Mouse (Mus musculus): Measurements from ENCODE around the gene Brwd1. TPM values are rescaled to one million over a fixed set of nuclear protein-coding genes. Genes with fewer than 3 reads are reported as not detected.
"Not testable (repeated sequence)": the region's sequence is repeated elsewhere in the genome, so short reads cannot be mapped to it uniquely, and the experiment has no call there.

Gene Brwd1
- polyA plus RNA-seq, 1 experiment from 2014 or later, result 130 TPM

- no peak overlapping the region for H3K27ac ChIP-seq (replicated peaks)
- WGBS, result 66% methylated on average over 5 of the region's 5 CpGs
- H3K9me3 ChIP-seq, result no peaks in the 10 kb centered on the region
- H3K27me3 ChIP-seq (replicated peaks; ENCODE audit: low read depth, poor library complexity, severe bottlenecking), result no peaks in the 10 kb centered on the region
- H3K36me3 ChIP-seq (replicated peaks), result peaks cover 100% of the 10 kb centered on the region
- DNase-seq (ENCODE audit: low spot score), result peak; percentile 37
- H3K4me1 ChIP-seq, result no peaks in the 10 kb centered on the region
- H3K4me3 ChIP-seq, result no peak overlapping the region
These were observed 38.2 kb downstream of the Brwd1 start for GRCm38 (mm10) chr16:96044096-96044495.

DNA sequence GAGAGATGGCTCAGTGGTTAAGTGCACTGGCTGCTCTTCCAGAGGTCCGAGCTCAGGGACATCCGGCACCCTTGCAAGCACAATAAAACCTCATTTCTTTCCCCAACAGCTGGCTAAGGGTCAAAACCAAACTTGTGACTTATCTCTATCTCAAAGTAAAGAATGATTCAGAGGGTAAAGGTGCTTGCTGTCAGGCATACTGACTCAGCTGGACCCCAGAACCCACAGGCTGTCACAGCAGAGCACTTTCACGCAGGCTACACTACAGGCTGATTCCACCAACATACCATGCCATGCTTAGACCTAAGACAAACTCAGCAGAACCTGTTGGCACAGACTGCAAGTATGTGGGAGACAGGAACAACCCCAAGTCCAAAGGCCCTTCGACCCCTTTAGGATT is 41.6 kb downstream of the Brwd1 start:
- H3K27ac ChIP-seq (replicated peaks), result no peak overlapping the region
- H3K27me3 ChIP-seq (replicated peaks; ENCODE audit: low read depth, poor library complexity, severe bottlenecking), result no peaks in the 10 kb centered on the region
- WGBS, result 94% methylated on average over 4 of the region's 4 CpGs
- H3K9me3 ChIP-seq, result no peaks in the 10 kb centered on the region
- H3K36me3 ChIP-seq (replicated peaks), result peaks cover 100% of the 10 kb centered on the region
- H3K4me1 ChIP-seq, result no peaks in the 10 kb centered on the region
- DNase-seq (ENCODE audit: low spot score), result no peak
- no peak overlapping the region for H3K4me3 ChIP-seq

GRCm38 (mm10) chr16:96039538-96039937 is 42.8 kb downstream of the Brwd1 start:
- Histone ChIP-seq H3K27me3 (replicated peaks; ENCODE audit: low read depth, poor library complexity, severe bottlenecking) (no peaks in the 10 kb centered on the region), H3K27ac (replicated peaks) (no peak overlapping the region), H3K4me1 (no peaks in the 10 kb centered on the region), H3K36me3 (replicated peaks) (peaks cover 100% of the 10 kb centered on the region), H3K4me3 (no peak overlapping the region), H3K9me3 (no peaks in the 10 kb centered on the region)
- no peak for DNase-seq (ENCODE audit: low spot score)
- 79% methylated on average over 6 of the region's 6 CpGs for WGBS

- Histone ChIP-seq H3K36me3 (replicated peaks) (peaks cover 100% of the 10 kb centered on the region), H3K4me3 (no peak overlapping the region), H3K9me3 (no peaks in the 10 kb centered on the region), H3K27me3 (replicated peaks; ENCODE audit: low read depth, poor library complexity, severe bottlenecking) (no peaks in the 10 kb centered on the region), H3K4me1 (no peaks in the 10 kb centered on the region), H3K27ac (replicated peaks) (no peak overlapping the region)
- DNase-seq (ENCODE audit: low spot score), result no peak
- 81% methylated on average over 6 of the region's 6 CpGs for WGBS
These were observed 47.9 kb downstream of the Brwd1 start for GRCm38 (mm10) chr16:96034473-96034872.

- no peak overlapping the region for H3K27ac ChIP-seq (replicated peaks)
- no peaks in the 10 kb centered on the region for H3K9me3 ChIP-seq
- no peak for DNase-seq (ENCODE audit: low spot score)
- H3K4me1 ChIP-seq, result no peaks in the 10 kb centered on the region
- peaks cover 100% of the 10 kb centered on the region for H3K36me3 ChIP-seq (replicated peaks)
- no peaks in the 10 kb centered on the region for H3K27me3 ChIP-seq (replicated peaks; ENCODE audit: low read depth, poor library complexity, severe bottlenecking)
- WGBS, result 93% methylated on average over 13 of the region's 13 CpGs
- H3K4me3 ChIP-seq, result no peak overlapping the region
These were observed 49.8 kb downstream of the Brwd1 start for GRCm38 (mm10) chr16:96032368-96033043.

- H3K36me3 ChIP-seq (replicated peaks), result peaks cover 100% of the 10 kb centered on the region
- no peak overlapping the region for H3K4me3 ChIP-seq
- H3K4me1 ChIP-seq, result no peaks in the 10 kb centered on the region
- DNase-seq (ENCODE audit: low spot score), result no peak
- H3K9me3 ChIP-seq, result no peaks in the 10 kb centered on the region
- H3K27me3 ChIP-seq (replicated peaks; ENCODE audit: low read depth, poor library complexity, severe bottlenecking), result no peaks in the 10 kb centered on the region
- WGBS, result 94% methylated on average over 2 of the region's 2 CpGs
- H3K27ac ChIP-seq (replicated peaks), result no peak overlapping the region
These were observed 51.7 kb downstream of the Brwd1 start for GRCm38 (mm10) chr16:96030476-96031102.

- Histone ChIP-seq H3K27me3 (replicated peaks; ENCODE audit: low read depth, poor library complexity, severe bottlenecking) (no peaks in the 10 kb centered on the region), H3K4me3 (no peak overlapping the region), H3K27ac (replicated peaks) (no peak overlapping the region), H3K36me3 (replicated peaks) (peaks cover 94% of the 10 kb centered on the region), H3K9me3 (no peaks in the 10 kb centered on the region), H3K4me1 (no peaks in the 10 kb centered on the region)
- no peak for DNase-seq (ENCODE audit: low spot score)
- 90% methylated on average over 5 of the region's 5 CpGs for WGBS
These were observed 56.1 kb downstream of the Brwd1 start for GRCm38 (mm10) chr16:96026256-96026655.

GRCm38 (mm10) chr16:96025244-96025643 is 57.1 kb downstream of the Brwd1 start:
- Histone ChIP-seq H3K27ac (replicated peaks) (no peak overlapping the region), H3K4me3 (no peak overlapping the region), H3K36me3 (replicated peaks) (peaks cover 94% of the 10 kb centered on the region), H3K27me3 (replicated peaks; ENCODE audit: low read depth, poor library complexity, severe bottlenecking) (no peaks in the 10 kb centered on the region), H3K4me1 (no peaks in the 10 kb centered on the region), H3K9me3 (no peaks in the 10 kb centered on the region)
- 86% methylated on average over 3 of the region's 3 CpGs for WGBS
- DNase-seq (ENCODE audit: low spot score), result no peak

- Histone ChIP-seq H3K36me3 (replicated peaks) (peaks cover 94% of the 10 kb centered on the region), H3K9me3 (no peaks in the 10 kb centered on the region), H3K27ac (replicated peaks) (no peak overlapping the region), H3K27me3 (replicated peaks; ENCODE audit: low read depth, poor library complexity, severe bottlenecking) (no peaks in the 10 kb centered on the region), H3K4me3 (no peak overlapping the region), H3K4me1 (no peaks in the 10 kb centered on the region)
- WGBS, result 96% methylated on average over 10 of the region's 10 CpGs
- no peak for DNase-seq (ENCODE audit: low spot score)
These were observed 61.3 kb downstream of the Brwd1 start for GRCm38 (mm10) chr16:96021045-96021444.

DNA sequence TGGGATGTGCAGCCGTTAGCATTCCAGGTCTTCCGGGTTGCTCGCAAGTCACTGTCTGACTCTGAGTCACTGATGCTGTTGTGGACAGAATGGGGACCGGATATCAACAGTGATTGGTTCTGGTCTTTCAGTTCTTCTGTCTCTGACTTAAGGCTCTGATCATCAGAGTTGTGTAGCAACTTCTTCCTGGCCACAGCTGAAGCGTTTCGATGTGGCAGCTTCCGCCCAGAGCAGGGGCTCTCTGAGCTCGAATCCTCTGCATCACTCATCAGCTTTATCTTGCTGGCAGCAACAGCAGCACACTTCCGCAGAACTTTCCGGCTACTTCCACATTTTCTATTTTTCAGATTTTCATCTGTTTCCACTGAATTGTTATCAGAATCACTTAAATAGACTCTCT is 73.2 kb downstream of the Brwd1 start:
- H3K36me3 ChIP-seq (replicated peaks), result peaks cover 54% of the 10 kb centered on the region
- H3K4me3 ChIP-seq; H3K4me1 ChIP-seq; H3K27me3 ChIP-seq (replicated peaks; ENCODE audit: low read depth, poor library complexity, severe bottlenecking); DNase-seq (ENCODE audit: low spot score); H3K27ac ChIP-seq (replicated peaks); H3K9me3 ChIP-seq: not testable (repeated sequence)
- no CpG with 5 or more reads among the region's 10 CpGs for WGBS

- WGBS, result no CpG with 5 or more reads among the region's 10 CpGs
These were observed 78.0 kb downstream of the Brwd1 start for GRCm38 (mm10) chr16:96004278-96004677.

DNA sequence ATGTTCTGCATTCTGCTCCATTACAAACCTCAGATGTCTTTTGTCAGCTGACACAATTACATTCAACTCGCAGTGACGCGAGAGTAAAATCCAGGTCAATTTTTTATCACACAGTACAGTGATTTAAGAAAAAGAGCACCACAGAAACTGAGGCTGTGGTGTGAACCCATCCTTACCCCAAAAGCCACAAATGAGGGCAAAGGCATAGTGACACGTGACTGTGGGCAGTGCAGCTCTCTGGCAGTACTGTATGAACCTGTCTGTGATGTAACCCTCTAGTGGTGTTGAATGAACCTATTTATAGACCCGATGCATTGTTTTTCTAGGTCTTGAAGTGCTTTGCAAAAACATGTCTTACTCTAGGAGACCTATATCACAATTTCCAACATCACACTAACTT is 83.0 kb downstream of the Brwd1 start:
- no peaks in the 10 kb centered on the region for H3K9me3 ChIP-seq
- H3K27ac ChIP-seq (replicated peaks), result no peak overlapping the region
- DNase-seq (ENCODE audit: low spot score), result no peak
- H3K36me3 ChIP-seq (replicated peaks), result peaks cover 80% of the 10 kb centered on the region
- H3K4me3 ChIP-seq, result no peak overlapping the region
- no peaks in the 10 kb centered on the region for H3K4me1 ChIP-seq
- 94% methylated on average over 5 of the region's 5 CpGs for WGBS
- no peaks in the 10 kb centered on the region for H3K27me3 ChIP-seq (replicated peaks; ENCODE audit: low read depth, poor library complexity, severe bottlenecking)

More at GRCm38 (mm10) chr16:96004278-96004677, 78.0 kb downstream of the Brwd1 start:
- H3K27me3 ChIP-seq (replicated peaks; ENCODE audit: low read depth, poor library complexity, severe bottlenecking); H3K4me3 ChIP-seq; DNase-seq (ENCODE audit: low spot score); H3K27ac ChIP-seq (replicated peaks); H3K9me3 ChIP-seq; H3K4me1 ChIP-seq: not testable (repeated sequence)
- H3K36me3 ChIP-seq (replicated peaks), result peaks cover 64% of the 10 kb centered on the region

GRCm38 (mm10) chr16:95996156-95996555 is 86.2 kb downstream of the Brwd1 start:
- no peak overlapping the region for H3K27ac ChIP-seq (replicated peaks)
- 87% methylated on average over 7 of the region's 7 CpGs for WGBS

More at GRCm38 (mm10) chr16:95996156-95996555, 86.2 kb downstream of the Brwd1 start:
- no peak for DNase-seq (ENCODE audit: low spot score)
- Histone ChIP-seq H3K36me3 (replicated peaks) (peaks cover 73% of the 10 kb centered on the region), H3K4me1 (peaks cover 8% of the 10 kb centered on the region), H3K27me3 (replicated peaks; ENCODE audit: low read depth, poor library complexity, severe bottlenecking) (no peaks in the 10 kb centered on the region), H3K4me3 (no peak overlapping the region), H3K9me3 (no peaks in the 10 kb centered on the region)
